Mouse (Mus musculus): Measurements from ENCODE around the gene Eml6. TPM values are rescaled to one million over a fixed set of nuclear protein-coding genes. Genes with fewer than 3 reads are reported as not detected.

Gene Eml6
- 0.05 and 0.13 TPM in 2 replicates for polyA plus RNA-seq (2015; fragmentation: Nextera tagmentation; extraction: Ambion mirVana)

DNA sequence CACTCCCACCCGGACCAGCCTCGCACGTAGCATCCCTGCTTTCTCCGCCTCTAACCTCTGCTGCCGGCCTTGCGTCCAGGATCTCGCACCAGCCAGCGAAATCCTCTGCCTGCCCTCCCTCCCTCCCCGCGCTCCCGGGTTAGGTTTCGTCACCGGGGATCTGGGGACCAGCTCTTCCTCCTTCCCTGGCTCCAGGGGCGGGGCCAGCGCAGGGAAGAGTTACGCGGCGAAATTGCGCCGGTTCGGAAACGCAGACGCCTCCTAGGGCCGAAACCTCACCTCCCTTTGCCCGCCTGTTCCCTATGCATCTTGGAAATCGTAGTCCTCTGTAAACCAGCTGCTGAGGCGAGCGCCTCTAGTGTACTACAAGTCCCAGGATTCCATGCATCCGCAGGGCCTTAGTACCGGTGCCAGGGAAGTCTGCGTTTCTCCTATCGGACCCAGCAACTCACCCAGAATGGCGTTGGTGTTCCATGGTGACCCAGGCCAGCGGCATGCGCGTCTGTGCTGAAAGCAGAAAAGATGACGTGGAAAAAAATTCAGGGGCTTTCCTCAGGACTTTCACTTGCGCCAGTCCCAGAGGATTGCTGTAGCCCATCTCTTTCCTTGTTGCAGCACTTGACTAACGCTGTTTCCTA lies at the start of gene Eml6:
Eml6 (minus strand) TSS at position 199 of the 638 bp plus-strand sequence.
- peak within 1 kb of the TSS; percentile 88 for H3K4me2 ChIP-seq (ENCODE audit: low read depth, low read length)

DNA sequence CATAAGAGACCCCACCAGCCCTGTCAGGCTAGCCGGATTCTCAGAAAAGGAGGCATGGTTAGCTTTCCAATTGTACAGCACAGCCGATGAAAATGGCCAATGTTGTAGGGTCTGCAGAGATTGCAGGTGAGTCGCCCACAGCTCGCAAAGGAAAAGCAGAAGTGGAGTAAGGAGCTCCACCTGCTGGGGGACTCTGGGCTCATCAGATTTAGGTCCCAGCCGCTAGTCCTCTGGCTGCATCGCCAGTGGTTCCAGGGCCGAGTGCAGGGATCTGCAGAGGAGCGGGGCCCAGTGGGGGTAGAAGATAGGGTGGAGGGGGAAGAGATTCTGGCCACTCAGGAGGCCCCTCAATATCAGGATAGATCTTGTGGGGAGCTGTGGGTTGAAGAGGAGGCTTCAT lies 31.5 kb upstream of the Eml6 start:
- no peak overlapping the region for H3K27ac ChIP-seq (ENCODE audit: low read depth)
- H3K36me3 ChIP-seq (replicated peaks; ENCODE audit: insufficient read depth, low read length), result no peaks in the 10 kb centered on the region
- no peaks in the 10 kb centered on the region for H3K9me3 ChIP-seq (ENCODE audit: low read length)
- DNase-seq (peak; percentile 28), ATAC-seq (no peak)
- TF ChIP-seq EP300 (IDR thresholded peaks at IDR 0.05; ENCODE audit: low read depth) (no peak), CTCF (IDR thresholded peaks at IDR 0.05; ENCODE audit: low read depth) (peak; percentile 53)
- H3K4me1 ChIP-seq (ENCODE audit: insufficient read depth), result no peaks in the 10 kb centered on the region
- no peaks in the 10 kb centered on the region for H3K27me3 ChIP-seq (ENCODE audit: insufficient read depth, low read length)
- H3K4me2 ChIP-seq (ENCODE audit: low read depth, low read length), result no peak overlapping the region
- H3K4me3 ChIP-seq (ENCODE audit: low read depth, low read length), result no peak overlapping the region
- 34% methylated on average over 8 of the region's 8 CpGs for WGBS (ENCODE audit: insufficient replicate concordance)
- no peak overlapping the region for H3K9ac ChIP-seq (replicated peaks)

More for the DNA sequence above, at the start of gene Eml6:
- peaks cover 29% of the 10 kb centered on the region for H3K27me3 ChIP-seq (ENCODE audit: insufficient read depth, low read length)
- TF ChIP-seq EP300 (IDR thresholded peaks at IDR 0.05; ENCODE audit: low read depth), result no peak
- peak; percentile 47 for TF ChIP-seq CTCF (IDR thresholded peaks at IDR 0.05; ENCODE audit: low read depth)
- H3K9me3 ChIP-seq (ENCODE audit: low read length), result no peaks in the 10 kb centered on the region
- WGBS (ENCODE audit: insufficient replicate concordance), result 4% methylated on average over 39 of the region's 39 CpGs
- H3K4me3 ChIP-seq (ENCODE audit: low read depth, low read length), result peak within 1 kb of the TSS; percentile 53
- no peaks in the 10 kb centered on the region for H3K36me3 ChIP-seq (replicated peaks; ENCODE audit: insufficient read depth, low read length)
- no peaks in the 10 kb centered on the region; the same call in 1 of the 2 replicates for H3K4me1 ChIP-seq (ENCODE audit: insufficient read depth)
- H3K27ac ChIP-seq (ENCODE audit: low read depth), result peak within 1 kb of the TSS; percentile 59
- DNase-seq (peak; percentile 90), ATAC-seq (peak; percentile 99)
- peak within 1 kb of the TSS; percentile 48; the same call in 1 of the 2 replicates for H3K9ac ChIP-seq (replicated peaks)

DNA sequence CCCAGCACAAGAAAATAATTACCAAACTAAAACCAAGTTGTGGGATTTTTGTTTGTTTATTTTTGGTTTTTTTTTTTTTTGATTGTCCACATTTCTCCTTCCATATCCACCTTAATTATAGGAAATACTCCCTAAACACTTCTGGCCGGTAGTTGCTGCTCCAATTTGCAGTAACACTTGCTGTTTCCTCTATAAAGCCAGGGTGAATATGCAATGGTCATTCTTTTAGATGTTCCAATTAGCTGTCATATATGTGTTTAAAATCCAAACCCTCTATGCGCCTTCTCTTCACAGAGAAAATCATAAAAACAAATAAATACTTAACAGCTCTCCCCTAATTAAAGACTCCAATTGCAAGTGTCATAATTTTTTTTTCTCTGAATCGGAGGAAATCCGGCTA lies 689 bp downstream of the Eml6 start:
- H3K36me3 ChIP-seq (replicated peaks; ENCODE audit: insufficient read depth, low read length), result no peaks in the 10 kb centered on the region
- ATAC-seq, result no peak
- no peak overlapping the region for H3K9ac ChIP-seq (replicated peaks)
- H3K9me3 ChIP-seq (ENCODE audit: low read length), result no peaks in the 10 kb centered on the region
- peak overlapping the region; percentile 53 for H3K4me3 ChIP-seq (ENCODE audit: low read depth, low read length)
- H3K27me3 ChIP-seq (ENCODE audit: insufficient read depth, low read length), result peaks cover 29% of the 10 kb centered on the region
- H3K4me2 ChIP-seq (ENCODE audit: low read depth, low read length), result peak overlapping the region; percentile 88
- TF ChIP-seq EP300 (IDR thresholded peaks at IDR 0.05; ENCODE audit: low read depth) (no peak), CTCF (IDR thresholded peaks at IDR 0.05; ENCODE audit: low read depth) (no peak)
- no peak overlapping the region for H3K27ac ChIP-seq (ENCODE audit: low read depth)
- 7% methylated on average over 4 of the region's 4 CpGs for WGBS (ENCODE audit: insufficient replicate concordance)
- DNase-seq, result no peak
- no peaks in the 10 kb centered on the region; the same call in 1 of the 2 replicates for H3K4me1 ChIP-seq (ENCODE audit: insufficient read depth)

DNA sequence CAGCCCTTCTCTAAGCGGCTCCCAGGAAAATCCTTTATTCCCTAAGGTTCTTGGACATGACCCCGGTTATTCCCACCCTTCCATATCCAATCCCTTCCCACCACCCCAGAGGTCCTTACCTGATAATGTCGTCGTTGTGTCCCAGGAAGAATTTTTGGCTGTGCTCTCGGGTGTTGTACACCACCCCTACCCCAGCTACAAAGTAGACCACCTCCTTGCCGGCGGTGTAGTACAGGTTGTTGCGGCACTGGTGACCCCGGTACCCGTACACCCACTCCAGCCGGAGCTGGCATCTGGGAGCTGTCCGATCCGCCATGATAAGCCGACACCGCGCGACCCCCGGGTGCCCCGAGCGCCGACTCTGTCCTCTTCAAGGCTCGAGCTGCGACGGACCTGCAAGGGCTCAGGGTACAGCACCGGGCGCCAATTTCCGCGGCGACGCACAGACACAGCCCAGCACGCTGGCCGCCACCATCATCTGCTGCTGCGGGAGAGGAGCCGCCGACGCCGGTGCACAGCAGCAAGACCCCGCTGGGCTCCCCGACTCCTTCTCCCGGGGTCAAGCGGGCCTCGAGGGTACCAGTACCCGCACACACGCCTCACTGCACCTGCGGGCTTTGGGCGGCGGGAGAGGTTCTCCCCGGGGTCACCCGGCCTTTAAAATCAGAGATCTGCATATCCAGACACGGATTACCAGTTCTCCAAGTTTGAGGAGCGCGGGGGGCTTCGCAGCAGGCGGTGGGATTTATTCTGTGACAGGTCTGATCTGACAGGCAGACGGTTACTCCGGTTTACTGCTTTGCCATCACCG lies 1.4 kb downstream of the Eml6 start:
- Histone ChIP-seq H3K9ac (replicated peaks) (0 out of 2 replicates have a peak overlapping the region, but pooled peaks have one; percentile 32), H3K36me3 (replicated peaks; ENCODE audit: insufficient read depth, low read length) (no peaks in the 10 kb centered on the region), H3K9me3 (ENCODE audit: low read length) (no peaks in the 10 kb centered on the region), H3K4me3 (ENCODE audit: low read depth, low read length) (peak overlapping the region; percentile 47), H3K4me1 (ENCODE audit: insufficient read depth) (no peaks in the 10 kb centered on the region; the same call in 1 of the 2 replicates), H3K27ac (ENCODE audit: low read depth) (no peak overlapping the region), H3K27me3 (ENCODE audit: insufficient read depth, low read length) (peaks cover 29% of the 10 kb centered on the region), H3K4me2 (ENCODE audit: low read depth, low read length) (peak overlapping the region; percentile 88)
- ATAC-seq (no peak), DNase-seq (peak; percentile 20)
- whole genome bisulfite sequencing (ENCODE audit: insufficient replicate concordance), result 2% methylated on average over 57 of the region's 57 CpGs
- TF ChIP-seq CTCF (IDR thresholded peaks at IDR 0.05; ENCODE audit: low read depth), result no peak
- no peak for TF ChIP-seq EP300 (IDR thresholded peaks at IDR 0.05; ENCODE audit: low read depth)

DNA sequence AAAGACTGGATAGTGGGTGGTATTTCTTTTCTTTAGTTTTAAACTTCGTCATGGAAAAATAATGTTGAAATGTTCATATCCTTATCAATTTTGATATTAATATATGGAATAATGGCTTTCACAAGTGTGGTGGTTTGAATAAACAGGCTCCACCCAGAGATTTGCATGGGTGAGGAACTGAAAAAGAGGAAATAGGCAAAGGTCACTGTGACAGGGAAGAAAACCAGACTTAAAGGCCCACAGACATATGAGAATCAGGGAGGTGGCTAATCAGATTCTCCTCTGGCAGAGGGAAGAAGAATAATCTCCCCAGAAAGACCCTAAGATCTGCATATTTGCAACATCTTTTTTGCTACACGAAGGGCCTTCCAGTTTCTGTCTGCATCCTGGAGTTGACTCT lies 39.6 kb downstream of the Eml6 start:
- Histone ChIP-seq H3K9me3 (ENCODE audit: low read length) (no peaks in the 10 kb centered on the region), H3K36me3 (replicated peaks; ENCODE audit: insufficient read depth, low read length) (no peaks in the 10 kb centered on the region), H3K4me2 (ENCODE audit: low read depth, low read length) (no peak overlapping the region), H3K9ac (replicated peaks) (no peak overlapping the region), H3K4me1 (ENCODE audit: insufficient read depth) (no peaks in the 10 kb centered on the region), H3K27ac (ENCODE audit: low read depth) (no peak overlapping the region), H3K4me3 (ENCODE audit: low read depth, low read length) (no peak overlapping the region), H3K27me3 (ENCODE audit: insufficient read depth, low read length) (no peaks in the 10 kb centered on the region)
- WGBS (ENCODE audit: insufficient replicate concordance), result 54% methylated on average over 2 of the region's 2 CpGs
- DNase-seq (no peak), ATAC-seq (no peak)
- TF ChIP-seq EP300 (IDR thresholded peaks at IDR 0.05; ENCODE audit: low read depth), result no peak
- no peak for TF ChIP-seq CTCF (IDR thresholded peaks at IDR 0.05; ENCODE audit: low read depth)

DNA sequence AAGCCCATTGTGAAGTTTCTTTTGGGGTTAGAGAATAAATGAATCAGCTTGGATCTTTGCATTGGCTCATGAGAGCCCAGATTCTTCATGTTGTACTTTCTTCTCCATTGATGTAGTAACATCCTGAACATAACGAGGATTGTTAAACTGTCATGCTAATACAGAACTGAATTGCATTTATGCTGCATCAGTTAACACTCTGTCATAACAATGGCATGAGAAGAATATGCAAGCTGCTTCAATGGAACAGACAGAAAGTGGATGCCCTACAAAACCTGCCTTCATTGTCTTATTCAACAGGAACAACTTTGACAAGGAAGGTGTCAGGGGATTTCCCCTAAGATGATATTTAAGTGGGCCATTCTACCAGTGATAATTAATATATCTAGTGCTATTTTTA lies 57.0 kb downstream of the Eml6 start:
- ATAC-seq (no peak), DNase-seq (no peak)
- TF ChIP-seq EP300 (IDR thresholded peaks at IDR 0.05; ENCODE audit: low read depth) (no peak), CTCF (IDR thresholded peaks at IDR 0.05; ENCODE audit: low read depth) (no peak)
- WGBS (ENCODE audit: insufficient replicate concordance), result 73% methylated on average over 1 of the region's 1 CpGs
- no peak overlapping the region for H3K4me3 ChIP-seq (ENCODE audit: low read depth, low read length)
- H3K27me3 ChIP-seq (ENCODE audit: insufficient read depth, low read length), result no peaks in the 10 kb centered on the region
- no peak overlapping the region for H3K27ac ChIP-seq (ENCODE audit: low read depth)
- H3K4me1 ChIP-seq (ENCODE audit: insufficient read depth), result no peaks in the 10 kb centered on the region
- no peaks in the 10 kb centered on the region for H3K36me3 ChIP-seq (replicated peaks; ENCODE audit: insufficient read depth, low read length)
- H3K4me2 ChIP-seq (ENCODE audit: low read depth, low read length), result no peak overlapping the region
- H3K9ac ChIP-seq (replicated peaks), result no peak overlapping the region
- no peaks in the 10 kb centered on the region for H3K9me3 ChIP-seq (ENCODE audit: low read length)
